Mouse (Mus musculus) induced T-regulatory cell, adult 2 months (primary cell): ENCODE results near the gene Csmd2.

ENCODE experiments used
- DNase-seq: peaks from one replicate; pipeline ENCODE4 v3.0.0-alpha.2; 2012; ENCODE audit warnings: low read depth

The Csmd2 gene

DNA sequence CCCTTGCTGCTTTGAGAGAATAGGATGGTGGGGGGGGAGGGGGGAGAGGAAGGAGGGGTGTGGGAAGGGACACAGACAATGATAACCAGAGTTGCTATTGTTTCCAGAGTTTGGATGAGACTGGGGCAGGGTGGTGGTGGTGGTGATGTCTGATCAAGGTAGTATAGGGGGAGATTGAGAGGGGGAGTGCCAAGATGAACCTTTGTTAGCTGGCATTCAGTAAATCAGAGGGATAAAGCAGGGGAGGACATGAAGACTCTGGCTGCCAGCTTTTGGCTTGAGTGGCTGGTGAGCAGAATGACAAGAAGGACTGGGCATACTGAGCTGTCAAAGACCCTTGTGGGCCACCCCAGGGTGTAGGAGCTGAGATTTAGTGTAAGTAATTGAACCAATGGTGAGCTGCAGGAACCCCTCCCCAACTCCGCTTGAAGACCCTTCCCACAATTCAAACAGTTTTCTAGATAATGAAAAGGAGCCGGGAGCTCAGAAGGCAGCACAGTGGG, 254.2 kb downstream of the Csmd2 start:
- DNase-seq = no peak

DNA sequence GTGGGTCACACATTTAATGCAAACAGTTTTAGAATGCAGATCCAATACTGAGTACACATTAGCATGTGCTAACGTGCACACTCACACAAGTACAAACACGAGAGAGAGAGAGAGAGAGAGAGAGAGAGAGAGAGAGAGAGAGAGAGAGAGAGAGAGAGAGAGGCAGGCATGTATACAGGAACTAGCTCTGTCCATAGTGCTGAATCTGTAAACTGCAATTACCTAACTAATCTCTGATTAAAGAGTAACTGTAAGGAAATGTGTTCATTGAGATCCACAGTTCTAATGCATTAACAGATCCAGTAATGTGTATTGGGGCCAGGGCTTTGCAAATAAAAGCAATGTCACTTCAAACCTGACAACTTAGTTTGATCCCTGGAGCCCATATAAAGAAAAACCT, 257.5 kb downstream of the Csmd2 start:
- no peak for DNase-seq

DNA sequence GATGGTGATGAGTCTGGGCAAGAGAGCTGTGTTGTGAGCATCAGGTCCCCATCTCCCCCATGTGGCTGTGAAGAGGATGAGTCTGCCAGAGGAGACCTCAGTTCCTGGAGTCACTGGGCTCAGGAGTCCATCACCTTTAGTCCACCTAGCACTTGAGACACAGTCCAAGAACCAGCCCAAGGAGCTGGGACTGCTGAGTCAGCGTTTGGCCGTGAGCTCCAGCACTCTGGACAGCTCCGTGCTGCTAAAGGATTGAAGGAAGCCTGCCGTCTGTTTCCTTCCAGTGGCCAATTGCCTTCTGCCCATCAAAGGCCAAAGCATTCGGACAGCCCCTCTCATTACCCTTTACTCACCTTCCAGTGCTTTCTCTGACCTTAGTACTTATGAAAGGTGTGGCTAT, 261.0 kb downstream of the Csmd2 start:
- DNase-seq = no peak

DNA sequence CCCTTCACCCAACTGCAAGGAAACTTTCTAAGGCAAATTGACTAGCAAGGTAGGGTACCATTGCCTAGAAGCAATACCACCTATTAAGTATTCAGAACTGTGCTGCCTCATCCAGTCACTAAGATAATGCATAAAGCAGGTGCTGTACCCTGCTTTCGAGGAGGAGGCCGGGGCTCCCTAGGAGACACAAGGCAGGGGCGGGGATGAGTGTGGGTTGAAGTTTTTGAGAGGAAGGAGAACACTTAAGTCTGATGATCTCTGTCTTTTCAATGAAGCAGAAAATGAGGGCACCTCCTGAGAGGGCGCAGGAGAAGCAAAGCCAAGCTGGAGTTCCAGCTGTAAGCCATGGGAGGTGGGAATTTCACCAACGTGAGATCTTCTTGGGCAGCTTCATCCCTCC, 271.6 kb downstream of the Csmd2 start:
- DNase-seq = no peak

- no peak for DNase-seq
These were observed 273.4 kb downstream of the Csmd2 start, which contains the start of gene Hmgb4 for GRCm38 (mm10) chr4:128260907-128261560. Gene Hmgb4, minus strand, starts transcription at chr4:128260957.

DNA sequence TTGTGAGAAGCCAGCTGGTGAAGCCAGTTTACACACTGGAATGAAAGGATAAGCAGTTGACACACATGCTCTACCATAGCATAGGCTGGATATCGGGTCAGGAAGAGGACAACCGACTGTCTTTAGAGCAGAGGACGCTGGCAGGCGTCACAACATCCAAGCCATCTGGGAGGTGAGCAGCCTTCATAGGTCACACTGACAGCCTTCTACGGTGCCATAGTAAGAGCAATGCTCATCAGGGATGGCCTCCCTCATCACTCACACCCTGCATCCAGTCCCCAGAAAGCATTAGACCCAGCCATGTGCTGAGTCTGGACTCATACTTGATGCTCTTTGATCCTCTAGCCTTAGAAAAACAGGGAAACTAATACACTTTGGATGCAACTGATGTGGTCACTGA, 276.8 kb downstream of the Csmd2 start:
- no peak for DNase-seq

DNA sequence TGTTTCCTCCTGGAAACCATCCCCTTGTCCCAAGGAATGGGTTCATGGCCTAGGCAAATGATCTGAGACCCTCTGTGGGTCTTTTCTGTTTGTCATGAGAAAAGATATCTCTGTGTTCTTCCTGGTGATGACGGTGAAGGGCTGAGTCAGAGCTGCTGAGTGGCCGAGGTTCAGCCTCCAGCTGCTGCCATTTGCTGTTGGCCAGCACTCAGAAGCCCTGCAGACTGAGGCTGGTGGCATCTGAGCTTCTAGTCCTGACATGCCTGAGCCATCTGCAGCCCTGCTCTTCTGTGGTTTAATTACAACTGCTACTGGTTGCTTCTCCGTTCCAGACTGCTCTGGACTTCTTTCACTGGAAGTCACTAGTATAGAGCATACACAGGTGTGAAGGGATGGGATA, 277.7 kb downstream of the Csmd2 start:
- DNase-seq = no peak

DNA sequence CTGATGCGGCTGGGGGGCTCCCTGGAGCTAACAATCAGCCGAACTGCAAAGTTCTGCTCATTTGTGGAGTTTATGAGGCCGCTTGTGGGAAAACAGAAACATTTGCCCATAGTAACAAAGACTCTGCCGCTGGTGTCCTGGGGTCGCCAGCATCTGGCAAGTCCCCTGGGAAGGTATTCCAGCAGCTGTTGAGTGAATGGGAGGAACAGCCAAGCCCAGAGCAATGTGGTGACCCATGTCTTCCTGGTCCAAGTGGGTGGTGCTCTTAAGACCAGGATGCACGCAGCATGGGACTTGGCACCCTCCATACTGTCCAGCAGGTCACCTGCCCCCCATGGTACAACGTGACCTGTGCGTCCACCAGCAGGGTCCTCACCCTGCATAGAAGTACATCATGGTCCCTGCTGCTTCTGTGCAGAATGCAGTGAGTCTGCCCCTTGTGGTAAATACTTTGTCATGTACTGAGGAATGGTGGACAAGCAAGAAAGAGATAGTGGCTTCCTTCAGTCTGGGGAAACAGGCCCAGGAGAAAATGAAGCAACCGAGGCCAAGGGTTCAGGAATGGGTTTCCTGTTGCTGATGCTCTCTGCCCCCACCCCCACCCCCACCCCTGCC, 281.7 kb downstream of the Csmd2 start:
- DNase-seq = no peak

DNA sequence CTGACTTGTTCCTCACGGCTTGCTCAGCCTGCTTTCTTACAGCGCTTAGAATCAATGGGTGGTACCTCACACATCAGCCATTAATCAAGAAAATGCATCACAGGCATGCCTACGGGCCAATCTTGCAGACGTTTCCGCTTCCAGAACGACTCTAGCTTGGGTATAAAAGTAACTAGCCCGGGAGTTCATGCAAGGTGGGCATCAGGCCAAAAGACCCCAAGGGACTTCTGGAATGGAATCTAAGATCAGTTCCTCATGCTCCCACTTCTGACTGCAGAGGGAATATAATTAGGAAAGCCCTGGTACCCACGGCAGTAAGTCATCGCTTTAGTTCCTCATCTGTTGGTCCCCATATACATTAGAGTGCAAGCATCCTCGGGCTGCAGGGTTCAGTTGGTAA, 282.5 kb downstream of the Csmd2 start:
- no peak for DNase-seq

DNA sequence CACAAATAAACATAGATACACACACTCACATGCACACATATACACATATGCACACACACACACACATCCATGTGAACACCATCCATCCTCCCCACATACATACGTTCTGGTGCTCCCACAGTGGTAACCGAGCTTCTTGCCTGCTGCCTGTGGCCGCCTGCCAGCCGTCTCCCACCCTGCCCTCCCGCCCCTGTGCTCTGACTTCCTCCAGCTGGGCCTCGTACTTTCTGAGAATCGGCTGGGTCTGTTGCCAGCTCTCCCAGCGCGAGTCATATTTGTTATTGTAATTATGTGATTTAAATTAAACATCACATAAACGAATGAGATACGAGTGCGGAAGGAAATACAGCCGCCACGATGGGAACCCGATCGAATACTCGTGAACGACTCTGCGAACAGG, 283.3 kb downstream of the Csmd2 start:
- no peak for DNase-seq

DNA sequence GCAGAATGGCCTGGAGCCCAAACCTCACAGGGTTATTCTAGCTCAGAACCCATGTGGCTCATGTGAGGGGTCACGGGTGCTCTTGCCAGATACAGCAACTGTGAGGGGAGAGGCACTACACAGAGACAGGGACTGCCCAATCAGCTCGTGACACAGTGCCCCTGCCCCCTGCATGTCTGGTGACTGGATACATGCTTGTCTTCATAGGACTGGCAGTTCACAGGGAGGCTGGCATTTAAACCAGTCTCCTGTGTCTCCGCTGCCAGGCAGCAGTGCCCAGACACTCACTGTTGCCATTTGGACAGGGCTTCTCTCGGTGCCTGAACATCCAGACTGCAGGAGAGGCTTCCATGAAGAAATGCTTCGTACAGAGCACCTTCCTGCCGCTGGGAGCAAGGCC, 284.8 kb downstream of the Csmd2 start:
- no peak for DNase-seq

GRCm38 (mm10) chr4:128273146-128273545, 285.5 kb downstream of the Csmd2 start:
- DNase-seq = no peak

GRCm38 (mm10) chr4:128275116-128275515, 287.5 kb downstream of the Csmd2 start:
- DNase-seq = no peak

GRCm38 (mm10) chr4:128275586-128275985, 287.9 kb downstream of the Csmd2 start:
- no peak for DNase-seq

GRCm38 (mm10) chr4:128285009-128285408, 297.4 kb downstream of the Csmd2 start:
- DNase-seq = no peak

DNA sequence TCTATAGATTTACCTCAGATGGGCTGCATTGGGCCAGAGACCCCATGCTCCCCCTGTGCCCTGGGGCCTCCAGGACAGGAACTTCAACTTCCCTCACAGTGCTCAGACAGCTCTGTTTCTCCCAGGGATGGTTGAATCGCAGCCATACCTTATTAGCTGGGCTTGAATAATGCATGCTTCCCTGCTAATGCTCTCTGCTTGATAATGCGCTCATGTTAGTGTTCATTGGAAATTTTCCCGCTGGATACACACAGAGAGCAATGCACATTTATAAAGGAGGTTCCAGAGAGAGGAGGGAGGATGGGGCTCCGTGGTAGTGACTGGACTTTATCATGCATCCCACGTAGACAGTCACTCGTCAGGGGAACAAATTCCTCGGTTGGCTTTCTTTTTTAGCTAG, 300.4 kb downstream of the Csmd2 start:
- DNase-seq = no peak

- DNase-seq = no peak
These were observed 316.4 kb downstream of the Csmd2 start for GRCm38 (mm10) chr4:128304049-128304448.

GRCm38 (mm10) chr4:128306011-128306410, 318.4 kb downstream of the Csmd2 start:
- no peak for DNase-seq

DNA sequence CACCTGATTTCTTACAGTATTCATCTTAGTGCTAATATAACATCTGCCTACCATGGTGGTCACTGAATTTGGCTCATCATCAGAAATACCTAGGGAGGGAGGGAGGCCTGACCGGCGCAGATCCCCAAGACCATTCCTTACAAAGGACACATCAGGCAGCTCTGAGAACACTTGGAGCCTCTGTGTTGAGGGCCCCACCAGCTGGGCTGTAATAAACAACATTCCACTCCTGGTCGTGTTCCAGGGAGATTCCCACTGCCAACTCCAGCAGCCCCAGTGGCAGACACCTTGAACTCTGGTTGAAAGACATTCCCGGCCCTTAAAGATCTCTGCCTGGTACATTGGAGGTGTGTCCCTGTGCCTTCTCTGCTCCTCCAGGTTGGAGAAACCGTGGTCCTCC, 327.7 kb downstream of the Csmd2 start:
- no peak for DNase-seq

DNA sequence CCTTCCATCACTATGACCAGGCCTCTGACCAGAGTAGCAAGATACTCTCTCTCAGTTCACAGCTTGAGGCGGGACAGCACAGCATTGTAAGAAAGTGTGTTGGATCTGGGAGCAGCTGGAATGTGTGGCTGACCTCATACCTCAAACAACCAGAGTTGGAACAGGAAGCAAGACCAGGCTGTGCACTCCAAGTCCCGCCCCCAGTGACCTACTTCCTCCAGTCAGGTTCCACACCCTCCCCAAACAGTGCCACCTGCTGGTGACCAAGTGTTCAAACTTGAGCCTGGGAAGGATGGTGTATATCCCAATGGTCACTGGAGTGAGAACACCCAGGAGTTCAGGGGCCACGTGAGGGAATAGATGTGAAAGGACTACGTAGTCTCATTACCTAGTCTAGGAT, 330.3 kb downstream of the Csmd2 start:
- no peak for DNase-seq

DNA sequence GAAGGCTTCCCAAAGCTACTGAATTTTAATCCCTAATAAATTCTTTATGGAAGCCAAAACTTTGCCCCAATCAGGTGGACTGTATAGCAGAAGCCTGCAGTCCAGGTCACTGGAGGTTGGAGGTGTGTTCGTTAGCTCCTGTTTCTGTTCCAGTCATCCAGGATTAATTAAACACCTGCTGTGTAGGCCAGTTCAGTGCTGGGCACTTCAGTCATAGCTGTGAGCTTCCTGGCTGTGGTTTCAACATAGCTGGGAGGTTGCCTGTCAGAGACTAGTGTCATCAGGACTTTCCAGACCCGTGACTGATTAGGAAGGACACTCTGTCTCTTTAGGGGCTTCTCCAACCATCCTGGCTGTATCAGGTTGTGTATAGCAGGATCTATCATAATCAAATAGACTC, 337.9 kb downstream of the Csmd2 start:
- no peak for DNase-seq

GRCm38 (mm10) chr4:128326755-128327154, 339.1 kb downstream of the Csmd2 start:
- DNase-seq = no peak

GRCm38 (mm10) chr4:128327421-128327820, 339.8 kb downstream of the Csmd2 start:
- DNase-seq = no peak

- DNase-seq = no peak
These were observed 342.9 kb downstream of the Csmd2 start for GRCm38 (mm10) chr4:128330519-128330918.
